Mouse (Mus musculus): ENCODE measurements around the gene Afdn.

Gene Afdn

DNA sequence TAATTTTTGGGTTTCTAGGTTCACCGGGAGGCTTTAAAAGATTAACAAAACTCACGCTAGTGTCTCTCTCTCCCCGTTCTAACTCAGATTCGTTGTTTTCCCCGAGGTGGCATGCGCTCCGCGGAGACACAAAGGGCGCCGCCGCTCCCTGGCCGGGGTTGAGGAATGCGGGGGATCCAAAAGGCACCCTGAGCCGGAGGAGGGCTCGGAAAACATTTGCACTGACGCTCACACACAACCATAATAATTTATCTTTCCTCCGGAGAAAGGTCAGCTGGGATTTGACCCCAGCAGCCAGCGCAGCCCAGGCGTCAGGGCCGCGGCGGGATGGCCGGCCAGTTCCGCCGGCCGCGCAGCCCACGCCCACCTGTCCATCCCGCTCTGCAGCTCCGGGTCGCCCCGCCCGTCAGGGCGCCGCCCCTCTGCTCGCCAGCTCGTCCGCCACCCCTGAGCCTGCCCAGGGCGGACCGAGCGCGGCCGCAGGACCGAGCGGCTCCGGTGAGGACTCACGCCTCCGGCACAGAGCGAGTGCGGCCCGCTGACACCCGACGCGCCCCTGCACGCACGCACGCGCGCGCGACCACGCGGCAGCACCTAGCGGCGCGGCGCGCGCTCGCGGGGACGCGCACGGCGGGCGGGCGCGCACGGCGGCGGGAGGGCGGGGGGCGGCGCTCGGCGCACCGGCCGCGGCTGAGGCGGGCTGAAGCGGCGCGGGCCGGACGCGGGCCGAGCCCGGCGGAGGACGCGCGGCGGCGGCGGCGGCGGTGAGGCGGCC is at the start of gene Afdn:
TSS of gene Afdn (plus strand) at position 687 of the 775 bp plus-strand sequence.
- in situ Hi-C loops (cut with MboI), result no loop called here

DNA sequence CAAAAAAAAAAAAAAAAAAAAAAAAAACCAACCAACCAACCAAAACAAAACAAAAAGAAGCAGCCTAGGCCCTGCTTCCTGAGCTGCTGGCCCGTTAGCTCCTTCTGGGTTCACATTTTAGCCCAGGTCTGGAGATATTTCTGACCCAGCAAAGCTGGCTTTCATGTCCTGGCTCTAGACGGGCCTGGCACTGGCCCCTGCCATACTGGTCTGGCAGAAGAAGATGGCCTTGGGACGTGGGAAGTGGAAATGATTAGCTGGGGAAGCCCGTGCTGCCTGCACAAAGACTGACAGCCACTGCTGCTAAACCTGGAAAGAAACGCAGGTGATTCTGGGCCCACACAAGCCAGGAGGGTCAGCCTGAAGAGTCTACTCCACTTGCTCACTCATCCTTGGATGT is 49.2 kb upstream of the Afdn start:
- in situ Hi-C loops (cut with MboI), result no loop called here

DNA sequence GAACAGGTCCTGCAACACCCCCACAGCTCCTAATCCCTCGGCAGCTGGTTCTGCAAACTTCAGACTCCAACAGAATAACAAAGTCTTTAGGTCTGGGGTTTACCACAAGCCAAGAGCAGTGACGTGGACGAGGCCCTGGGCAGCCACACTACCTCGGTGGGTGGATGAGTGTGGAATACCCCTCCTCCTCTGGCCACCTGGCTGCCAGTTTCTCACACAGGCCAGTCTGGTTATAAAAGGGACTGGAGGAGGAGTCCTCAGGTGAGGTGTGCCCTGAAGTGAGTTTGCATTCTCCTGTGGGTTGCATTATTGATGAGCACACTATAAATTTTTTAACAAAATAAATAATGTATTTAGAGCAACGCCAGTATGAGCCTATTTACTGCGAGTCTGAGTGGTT is 48.2 kb upstream of the Afdn start:
- in situ Hi-C loops (cut with MboI), result no loop called here

DNA sequence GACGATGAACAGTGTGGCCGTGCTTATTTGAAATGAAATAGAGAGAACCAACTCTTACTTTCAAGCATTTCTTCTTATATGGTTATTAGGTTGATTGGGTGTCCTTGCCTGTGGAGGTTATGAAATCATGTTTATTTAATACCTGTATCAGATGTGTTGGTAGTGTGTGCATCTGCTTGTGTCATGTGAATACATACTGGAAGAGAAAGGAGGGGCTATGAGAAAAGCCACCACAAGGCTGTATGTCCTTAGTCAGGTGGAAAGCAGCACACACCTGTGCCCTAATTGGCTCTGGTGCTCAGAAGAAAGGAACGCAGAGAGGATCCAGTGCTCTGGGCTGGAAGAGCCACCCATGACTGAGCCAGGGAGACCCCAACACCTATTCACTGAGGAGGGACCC is 47.8 kb upstream of the Afdn start:
- in situ Hi-C loops (cut with MboI), result no loop called here

DNA sequence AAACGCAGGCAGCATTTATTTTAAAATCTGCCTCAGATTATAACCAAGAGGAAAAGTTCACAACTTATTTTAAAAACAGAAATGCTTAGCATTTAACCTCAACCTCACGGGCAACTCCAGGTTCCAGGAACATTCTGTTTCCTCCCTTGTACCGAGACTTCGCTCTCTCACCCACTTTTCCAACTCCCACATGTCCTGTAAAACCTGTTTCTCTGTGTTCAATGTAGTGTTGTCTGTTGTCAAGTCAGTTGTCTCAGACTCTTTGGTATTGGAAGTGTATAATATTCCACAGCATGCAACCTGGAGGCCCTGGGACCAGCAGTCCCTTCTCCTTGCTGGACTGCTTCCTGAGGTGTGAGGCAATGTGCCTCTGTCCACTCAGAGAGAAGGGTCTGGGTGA is 46.2 kb upstream of the Afdn start:
- in situ Hi-C loops (cut with MboI), result no loop called here

DNA sequence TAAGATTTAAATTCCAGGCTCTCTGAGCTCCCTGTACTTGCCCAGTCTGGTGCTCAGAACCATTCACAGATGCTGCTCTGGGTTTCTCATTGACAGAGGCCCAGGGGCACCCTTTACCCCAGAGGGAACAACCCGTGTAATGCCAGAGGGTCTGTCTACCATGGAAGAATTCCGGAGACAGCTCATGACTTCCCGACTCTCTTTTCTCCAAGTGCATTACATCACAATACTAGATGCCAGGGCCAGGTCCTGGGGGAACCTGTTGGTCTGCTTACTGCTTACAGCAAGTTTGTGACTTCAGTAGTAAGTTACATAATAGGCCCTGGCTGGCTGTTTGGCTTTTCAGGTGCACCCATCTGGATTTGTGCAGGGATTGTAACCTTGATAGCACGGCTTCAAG is 45.7 kb upstream of the Afdn start:
- in situ Hi-C loops (cut with MboI), result no loop called here

DNA sequence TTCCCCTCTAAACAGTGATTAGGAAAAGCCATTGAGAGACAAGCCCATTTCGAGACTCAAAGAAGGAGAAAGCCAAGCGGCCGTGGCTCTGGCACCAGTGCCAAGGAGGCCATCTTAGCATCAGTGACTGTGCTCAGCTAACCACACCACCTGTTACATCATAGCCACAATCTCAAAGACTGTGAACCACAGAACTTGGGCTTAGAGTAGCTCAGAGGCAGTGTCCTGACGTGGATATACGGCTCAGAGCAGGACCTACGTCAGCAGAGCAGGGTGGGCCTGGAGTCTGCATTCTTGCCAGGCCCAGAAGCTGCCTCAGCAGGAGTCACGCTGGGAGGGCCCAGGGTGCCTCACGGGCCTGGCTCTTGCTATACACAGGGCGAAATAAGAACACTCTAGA is 44.8 kb upstream of the Afdn start:
- in situ Hi-C loops (cut with MboI), result no loop called here

DNA sequence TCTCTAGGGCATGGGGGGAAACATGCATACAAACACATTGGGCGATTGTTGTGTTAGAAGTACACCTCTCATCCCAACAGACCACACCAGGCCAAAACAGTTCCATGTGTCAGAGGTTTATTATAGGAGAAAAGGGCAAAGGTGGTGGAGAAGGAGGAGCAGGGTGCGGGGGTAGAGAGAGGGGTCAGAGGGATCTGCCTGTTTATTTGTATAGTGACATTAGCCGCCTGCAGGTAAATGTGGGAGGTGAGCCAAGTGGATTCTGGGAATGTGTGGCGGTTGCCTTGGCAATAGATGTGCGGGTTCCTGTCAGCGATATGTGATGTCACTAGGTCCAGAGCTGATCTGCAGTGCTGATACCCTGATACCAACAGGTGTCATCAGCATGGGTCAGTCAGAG is 44.0 kb upstream of the Afdn start:
- in situ Hi-C loops (cut with MboI), result no loop called here

DNA sequence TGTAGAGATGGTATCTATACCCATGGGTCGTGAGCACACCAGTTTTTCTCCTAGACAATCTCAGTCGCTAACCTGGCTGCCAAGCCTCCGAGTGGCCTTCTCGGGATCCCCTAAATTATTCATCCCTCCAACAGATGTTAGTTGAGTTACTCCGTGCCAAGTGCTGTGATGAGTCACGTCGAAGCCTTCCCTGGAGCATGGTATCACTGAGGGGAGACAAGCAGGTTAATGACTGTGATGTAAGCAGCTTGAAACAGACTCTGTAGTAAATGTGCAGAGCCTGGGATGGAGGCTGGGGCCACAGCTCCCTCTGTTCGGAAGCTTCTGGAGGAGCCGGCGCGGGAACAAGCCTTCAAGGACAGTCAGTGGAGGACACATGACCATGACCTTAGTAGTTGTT is 42.9 kb upstream of the Afdn start:
- in situ Hi-C loops (cut with MboI), result no loop called here

DNA sequence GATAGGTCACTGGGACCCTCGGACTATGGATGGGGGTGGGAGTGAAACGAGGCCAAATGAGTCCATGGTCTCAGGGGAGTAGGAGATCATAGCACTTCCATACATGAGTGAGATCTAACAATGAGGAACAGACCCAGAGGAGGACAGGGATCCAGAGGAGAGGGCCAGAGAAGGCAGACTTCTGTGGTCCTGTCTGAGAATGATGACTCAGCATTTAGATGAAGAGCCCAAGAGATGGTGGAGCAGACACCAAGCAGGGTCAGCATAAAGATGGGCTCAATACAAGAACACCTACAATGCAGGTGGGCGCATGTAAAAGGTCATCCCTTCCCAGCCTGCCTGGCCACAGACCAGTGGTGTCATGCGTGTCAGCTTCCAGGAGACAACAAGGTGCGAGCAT is 40.2 kb upstream of the Afdn start:
- in situ Hi-C loops (cut with MboI), result no loop called here

DNA sequence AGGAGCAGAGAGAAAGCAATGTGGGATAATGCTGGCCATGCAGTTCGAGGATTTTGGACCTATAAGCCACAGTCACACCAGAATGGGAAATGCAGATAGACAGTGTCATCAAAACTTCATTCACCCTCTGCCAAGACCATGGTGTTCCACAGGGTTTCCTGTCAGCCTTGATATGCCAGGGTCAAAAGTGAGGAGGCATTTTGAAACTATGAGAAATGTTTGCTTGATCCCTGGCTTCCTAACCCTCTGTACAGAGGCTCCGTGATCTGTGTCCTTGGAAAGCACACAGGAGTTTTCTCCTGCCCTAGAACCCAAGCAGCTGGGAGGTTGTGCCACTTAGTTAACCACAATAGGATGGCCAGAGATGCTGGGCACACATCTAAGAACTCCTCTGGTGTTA is 39.0 kb upstream of the Afdn start:
- in situ Hi-C loops (cut with MboI), result no loop called here

DNA sequence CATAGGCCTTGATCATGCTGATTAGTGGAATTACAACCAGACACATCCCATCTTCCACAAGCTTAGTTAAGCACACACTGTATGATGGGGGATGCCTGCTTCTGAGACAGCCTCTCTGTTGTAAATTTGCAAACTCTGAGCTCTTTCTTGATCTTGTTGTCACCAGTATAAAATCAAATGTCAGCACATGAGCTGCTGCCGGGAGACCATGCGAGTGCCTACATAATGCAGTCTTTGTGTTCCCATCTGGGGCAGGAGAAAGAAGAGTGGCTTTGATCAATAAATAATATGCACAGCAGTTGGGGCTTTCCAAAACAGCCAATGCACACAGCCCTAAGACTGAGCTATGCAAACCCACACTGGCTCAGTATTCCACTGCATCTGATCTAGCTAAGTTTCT is 37.9 kb upstream of the Afdn start:
- in situ Hi-C loops (cut with MboI), result no loop called here

DNA sequence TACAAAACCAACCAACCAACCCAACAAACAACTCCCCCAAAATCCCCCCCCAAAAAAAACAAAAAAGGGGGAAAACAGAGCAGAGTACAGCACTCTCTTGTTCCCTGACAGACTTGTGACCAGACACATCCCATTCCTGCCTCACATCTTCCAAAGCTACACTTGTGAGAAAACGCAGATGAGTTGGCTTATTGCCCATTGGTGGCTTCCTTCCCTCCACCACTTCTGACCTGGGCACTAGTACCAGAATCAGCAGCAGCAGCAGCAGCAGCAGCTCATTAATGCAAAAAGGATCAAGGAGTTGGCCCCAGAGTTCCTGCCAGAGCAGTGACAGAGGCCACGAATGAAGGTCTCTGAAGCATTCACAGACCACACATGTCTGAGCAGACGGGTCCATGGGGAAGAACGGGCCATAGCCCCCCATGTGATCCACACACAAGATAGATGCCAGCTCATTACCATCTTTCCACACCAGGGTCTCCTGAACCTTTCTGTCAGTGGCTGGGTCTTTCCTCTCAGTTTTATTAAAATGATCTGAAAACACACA is 35.3 kb upstream of the Afdn start:
- in situ Hi-C loops (cut with MboI), result no loop called here

DNA sequence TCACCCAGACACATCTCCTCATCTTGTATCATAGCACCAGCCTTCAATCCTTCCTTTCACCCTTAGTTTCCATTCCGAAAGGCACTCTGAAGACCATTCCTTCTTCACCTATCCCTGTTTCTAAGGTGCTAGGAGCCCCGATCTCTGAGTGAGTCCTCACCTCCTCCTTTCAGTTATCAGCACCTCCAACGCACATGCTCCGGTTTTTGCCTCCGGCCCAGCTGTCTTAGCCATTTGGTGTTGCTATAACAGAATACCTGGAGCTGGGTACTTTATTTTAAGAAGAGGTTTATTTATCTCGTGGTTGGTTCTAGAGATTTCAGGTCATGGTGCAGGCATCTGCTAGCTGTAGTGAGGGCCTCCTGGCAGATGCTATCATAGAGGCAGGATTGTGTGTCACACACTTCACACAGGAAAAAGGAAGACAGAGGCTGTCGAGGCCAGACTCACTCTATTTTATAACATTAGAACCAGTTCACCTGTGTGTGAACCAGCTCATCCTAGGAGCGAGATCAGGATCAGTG is 33.4 kb upstream of the Afdn start:
- in situ Hi-C loops (cut with MboI), result no loop called here

DNA sequence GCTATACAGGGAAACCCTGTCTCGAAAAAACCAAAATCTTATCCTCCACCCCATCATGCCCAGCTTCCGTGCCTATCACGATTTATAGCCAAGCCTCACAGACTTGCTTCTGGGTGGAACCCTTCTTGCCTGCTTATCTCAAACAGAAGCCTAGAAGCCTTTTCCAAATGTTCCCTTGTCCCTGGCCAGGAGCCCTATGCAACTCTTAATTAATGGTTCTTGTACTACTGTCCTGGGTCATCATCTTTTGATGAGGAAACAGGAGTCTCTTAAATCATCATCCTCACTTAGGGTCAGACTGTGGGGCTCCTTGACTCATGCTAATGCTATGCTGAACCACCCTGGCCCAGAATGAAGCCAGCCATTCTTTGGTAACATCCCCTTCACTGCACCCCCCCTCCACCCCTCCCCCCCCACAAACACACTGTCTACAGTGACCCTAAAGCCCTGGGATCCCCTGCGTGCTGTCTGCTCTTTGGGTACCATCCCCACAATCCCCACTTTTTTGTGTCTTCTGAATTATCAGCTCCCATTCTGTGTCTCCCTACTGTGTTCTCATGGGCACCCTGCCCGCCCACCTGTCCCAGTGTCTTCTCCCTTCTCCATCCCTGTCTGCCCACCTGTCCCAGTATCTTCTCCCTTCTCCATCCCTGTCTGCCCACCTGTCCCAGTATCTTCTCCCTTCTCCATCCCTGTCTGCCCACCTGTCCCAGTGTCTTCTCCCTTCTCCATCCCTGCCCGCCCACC is 29.2 kb upstream of the Afdn start:
- in situ Hi-C loops (cut with MboI), result no loop called here

DNA sequence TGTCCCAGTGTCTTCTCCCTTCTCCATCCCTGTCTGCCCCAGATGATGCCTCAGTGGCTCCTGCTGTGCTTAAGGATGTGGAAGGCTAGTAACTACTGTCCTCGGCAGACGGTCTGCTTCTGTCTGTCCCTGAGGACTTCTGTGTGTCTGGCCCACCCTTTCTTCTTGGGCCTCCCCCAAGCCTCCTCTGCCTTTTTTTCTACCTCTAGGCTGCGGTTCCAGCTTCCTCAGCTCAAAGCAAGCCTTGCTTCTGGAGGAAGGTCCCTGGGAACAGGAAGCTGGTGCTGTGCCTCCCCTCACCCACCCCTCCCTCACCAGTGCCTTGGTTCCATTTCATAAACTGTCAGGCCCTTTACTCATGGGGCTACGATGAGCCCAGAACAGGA is 28.6 kb upstream of the Afdn start:
- in situ Hi-C loops (cut with MboI), result no loop called here

DNA sequence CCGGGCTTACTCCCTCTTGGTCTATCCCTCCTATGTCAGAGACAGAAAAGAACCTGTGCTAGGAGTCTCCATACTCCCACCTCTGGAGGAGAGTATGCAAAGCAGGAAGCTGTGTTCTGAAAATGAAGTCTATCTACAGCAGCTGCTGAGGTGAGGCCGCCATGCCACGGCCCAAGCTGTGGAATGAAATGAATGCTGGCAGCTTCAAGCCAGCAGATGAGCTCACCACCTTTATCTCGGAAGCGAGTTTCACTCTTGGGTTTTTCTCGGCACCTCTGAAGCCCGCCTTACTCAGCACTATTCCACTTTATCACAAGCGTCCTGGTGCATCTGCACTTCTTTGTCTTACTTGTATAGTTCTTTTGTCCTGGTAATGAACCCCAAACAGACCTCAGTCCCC is 27.7 kb upstream of the Afdn start:
- in situ Hi-C loops (cut with MboI), result no loop called here

DNA sequence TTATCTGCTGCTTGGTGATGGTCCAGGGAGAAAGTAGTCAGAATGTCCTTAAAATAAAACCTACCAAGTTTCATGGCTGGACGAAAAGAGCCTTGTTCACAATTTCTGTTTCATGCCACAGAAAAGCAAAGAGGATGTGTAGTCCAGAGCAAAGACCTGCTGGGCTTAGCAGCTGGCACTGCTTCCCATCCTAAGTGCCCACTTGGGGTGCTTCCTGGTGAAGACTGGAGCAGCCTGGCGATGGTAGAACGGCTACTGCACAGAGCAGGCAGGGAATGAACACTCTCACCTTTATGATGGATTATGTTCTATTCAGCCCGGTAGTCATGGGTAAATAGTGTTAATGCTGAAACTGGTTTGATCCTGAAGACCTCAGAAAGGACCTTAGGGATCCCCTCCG is 26.4 kb upstream of the Afdn start:
- in situ Hi-C loops (cut with MboI), result no loop called here

DNA sequence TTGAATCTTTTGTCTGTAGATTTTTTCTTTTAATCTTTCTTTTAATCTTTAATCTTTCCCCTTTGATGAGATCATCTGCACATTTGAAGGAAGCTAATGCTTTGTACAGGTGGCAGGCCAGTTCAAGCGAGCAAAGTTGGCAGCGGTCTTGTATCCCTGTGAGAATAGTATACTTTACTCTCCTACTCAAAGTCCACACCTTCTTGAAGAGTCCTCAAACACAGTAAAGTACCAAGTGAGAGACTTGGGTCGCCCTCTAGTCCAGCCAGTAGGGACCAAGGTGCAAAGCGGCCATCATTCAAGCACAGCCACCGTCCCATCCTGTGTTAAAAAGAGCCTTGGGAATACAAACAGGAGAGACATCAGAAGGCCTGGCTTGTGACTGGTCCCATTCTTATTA is 25.3 kb upstream of the Afdn start:
- in situ Hi-C loops (cut with MboI), result no loop called here

DNA sequence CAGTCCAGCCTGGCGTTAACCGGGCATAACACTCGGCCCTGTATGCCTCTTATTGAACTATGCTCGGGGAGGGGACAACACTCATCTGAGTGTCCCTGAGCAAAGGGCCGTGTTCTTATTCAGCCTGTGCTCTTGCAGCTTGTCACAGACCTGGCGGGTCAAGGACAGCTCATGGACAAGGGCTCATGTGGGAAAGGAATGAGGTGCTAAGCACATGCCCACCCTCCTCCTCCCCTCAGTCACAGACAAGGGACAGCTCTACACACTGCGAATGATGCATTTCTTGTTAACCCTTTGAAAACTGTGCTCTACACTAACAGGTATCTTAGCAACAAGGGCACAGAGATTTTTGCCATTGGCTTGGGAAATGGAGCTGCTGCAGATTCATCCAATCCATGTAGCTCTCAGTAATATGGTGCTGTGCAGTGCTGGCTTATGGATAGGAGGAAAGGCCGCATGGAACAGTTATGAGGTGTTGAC is 24.5 kb upstream of the Afdn start:
- in situ Hi-C loops (cut with MboI), result no loop called here

DNA sequence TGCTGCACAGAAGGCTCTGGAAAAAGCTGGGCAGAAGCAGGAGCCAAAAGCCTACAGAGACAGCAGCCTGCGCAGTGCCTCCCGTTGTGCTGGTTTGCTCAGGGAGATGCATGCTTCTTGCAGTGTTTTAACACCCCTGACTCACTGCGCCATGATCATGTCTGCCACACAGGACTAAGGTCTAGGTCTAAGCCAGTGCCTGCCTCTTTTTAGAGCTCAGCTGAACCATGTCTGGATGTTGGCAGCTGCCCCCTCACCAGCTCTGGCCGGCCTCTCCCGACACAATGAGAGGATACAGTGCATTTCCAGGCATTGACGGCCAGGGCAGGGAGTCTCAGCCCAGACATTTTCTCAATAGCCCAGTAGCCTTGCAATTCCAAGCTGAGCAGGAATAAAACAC is 23.0 kb upstream of the Afdn start:
- in situ Hi-C loops (cut with MboI), result no loop called here

DNA sequence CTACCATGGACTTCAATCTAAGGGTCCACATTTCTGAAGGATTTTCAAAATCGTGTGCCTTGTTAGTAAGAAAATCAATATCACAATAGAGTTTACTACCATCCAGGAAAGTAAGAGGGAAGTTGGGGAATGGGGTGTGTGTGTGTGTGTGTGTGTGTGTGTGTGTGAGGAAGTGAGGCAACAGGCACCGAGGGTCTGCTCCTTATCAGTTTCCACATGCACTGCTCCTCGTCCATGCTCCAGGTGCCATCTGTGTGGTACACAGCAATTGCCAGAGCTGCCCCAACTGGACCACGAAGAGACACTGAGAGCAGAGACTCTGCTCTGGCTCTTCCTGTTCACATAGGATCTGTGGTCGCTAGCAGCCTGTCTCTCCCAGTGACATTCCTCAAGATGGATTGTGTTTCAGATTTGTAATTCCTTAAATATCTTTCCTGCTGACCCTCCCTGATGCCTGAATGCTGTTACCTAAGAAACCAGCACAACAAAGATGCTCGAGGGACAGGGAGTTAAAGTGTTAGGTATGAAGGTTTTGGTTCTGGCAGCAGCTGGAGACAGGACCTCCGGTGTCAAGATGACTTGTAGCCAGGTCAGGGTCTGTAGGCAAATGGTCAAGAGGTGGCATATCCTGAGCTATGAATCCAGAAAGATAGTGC is 22.1 kb upstream of the Afdn start:
- in situ Hi-C loops (cut with MboI), result no loop called here

DNA sequence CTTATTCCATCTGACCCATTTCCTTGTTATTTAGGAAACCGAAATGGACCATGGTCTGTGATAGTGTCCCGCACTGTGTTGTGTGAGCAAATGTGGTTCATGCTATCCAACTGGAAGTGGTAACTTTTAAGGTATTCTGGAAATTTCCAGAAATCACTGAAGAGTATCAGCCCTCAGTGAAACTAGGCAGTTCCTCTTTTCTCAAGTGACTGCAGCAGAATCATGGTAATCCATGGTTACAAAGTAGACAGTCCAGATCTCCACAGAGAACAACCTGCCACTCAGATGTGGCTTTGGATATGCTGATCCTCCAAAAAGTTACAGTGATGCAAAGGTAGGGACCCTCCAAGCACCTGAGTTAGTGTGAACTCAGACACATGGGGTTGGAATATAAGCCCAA is 21.4 kb upstream of the Afdn start:
- in situ Hi-C loops (cut with MboI), result no loop called here
